Mouse (Mus musculus) lung, postnatal 4 days (tissue): ENCODE measurements around the gene Ccdc157.

Experiments
- DNase-seq, 2 experiments: peaks; one replicate each; pipeline ENCODE4 v3.0.0; 2021

The Ccdc157 gene

DNA sequence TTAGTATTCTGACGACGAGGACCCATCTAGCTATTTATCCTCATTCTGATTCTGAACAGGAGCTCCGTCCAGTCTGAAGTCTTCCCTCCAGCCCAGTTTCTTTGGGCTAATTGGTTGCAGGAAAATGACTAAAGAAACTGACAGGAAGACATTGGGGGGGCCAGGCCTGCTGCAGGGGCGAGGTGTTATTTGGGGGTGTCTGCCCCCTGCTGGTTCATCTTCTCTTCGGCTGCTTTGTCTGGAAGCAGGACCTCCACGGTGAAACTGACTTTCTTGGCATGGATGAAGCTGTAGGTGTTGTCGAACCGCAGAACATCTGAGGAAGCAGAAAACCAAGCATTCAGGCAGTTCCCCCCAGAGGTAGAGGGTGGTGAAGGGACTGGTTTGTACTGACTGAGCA, 62.0 kb downstream of the Ccdc157 start:
- no peak for DNase-seq

DNA sequence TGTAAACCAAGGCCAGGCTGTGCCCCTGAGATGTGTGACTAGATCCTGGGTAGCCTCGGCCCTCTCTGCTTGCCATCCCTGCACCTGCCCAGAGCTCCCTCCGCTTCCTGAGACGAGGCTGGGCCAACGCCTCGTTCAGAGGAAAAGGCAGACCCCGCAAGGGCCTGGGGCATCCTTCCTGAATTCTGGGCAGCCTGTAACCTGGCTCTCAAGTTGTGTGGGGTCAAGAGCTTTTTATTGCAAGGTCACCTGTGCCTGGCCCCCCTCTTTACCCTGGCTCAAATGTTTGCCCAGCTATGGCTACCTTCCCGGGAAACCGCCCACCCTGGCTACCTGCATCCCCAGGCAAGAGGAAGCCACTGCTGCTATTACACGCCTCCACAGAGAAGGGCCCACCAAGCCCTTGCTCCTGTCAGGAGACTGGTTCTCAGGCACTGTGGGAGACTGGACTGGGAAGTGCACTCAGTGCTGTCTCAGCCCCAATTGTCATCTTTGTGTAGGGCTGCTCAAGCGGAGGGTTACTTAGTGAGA, 62.9 kb downstream of the Ccdc157 start:
- DNase-seq, result peak in 1 of 2 experiments; percentile 19

DNA sequence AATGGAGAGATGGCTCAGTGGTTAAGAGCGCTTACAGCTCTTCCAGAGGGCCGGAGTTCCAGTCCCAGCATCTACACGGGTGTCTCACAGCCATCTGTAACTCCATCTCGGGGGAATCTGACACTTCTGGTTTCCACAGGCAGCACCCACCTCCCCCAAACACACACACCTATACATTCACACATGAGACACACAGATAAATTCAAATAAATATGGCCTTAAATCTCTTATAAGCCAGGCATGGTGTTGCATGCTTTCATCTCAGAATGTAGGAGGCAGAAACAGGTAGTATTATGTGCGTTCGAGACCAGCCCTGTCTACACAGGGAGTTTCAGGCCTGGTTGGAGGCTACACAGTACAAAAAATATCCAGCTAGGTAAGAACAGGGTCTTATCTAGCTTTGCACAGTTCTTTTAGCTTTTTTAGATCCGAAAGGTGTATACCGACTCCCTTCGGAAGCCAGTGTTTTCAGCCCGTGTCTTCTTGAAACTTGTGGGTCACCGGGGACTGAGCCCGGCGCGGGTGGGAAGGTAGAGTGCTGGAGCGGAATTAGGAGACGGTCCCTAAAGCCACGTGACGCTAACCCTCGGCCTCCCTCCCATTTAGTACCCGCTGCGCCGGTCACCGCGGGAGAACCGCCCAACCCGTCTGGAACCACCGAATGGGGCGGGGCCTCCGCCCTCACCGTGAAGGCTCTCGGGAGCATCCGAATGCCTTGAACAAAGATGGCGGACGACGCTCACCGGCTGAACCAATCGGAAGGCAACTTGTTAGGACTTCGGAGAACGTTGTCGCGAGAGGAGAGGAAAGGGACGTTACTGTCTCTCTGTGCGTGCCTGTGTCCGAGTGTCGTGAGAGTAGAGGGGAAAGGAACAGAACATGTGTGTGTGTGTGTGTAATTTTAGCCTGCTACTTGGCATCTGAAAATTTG, 63.8 kb downstream of the Ccdc157 start:
- DNase-seq, result peak; percentile 98 to 99

DNA sequence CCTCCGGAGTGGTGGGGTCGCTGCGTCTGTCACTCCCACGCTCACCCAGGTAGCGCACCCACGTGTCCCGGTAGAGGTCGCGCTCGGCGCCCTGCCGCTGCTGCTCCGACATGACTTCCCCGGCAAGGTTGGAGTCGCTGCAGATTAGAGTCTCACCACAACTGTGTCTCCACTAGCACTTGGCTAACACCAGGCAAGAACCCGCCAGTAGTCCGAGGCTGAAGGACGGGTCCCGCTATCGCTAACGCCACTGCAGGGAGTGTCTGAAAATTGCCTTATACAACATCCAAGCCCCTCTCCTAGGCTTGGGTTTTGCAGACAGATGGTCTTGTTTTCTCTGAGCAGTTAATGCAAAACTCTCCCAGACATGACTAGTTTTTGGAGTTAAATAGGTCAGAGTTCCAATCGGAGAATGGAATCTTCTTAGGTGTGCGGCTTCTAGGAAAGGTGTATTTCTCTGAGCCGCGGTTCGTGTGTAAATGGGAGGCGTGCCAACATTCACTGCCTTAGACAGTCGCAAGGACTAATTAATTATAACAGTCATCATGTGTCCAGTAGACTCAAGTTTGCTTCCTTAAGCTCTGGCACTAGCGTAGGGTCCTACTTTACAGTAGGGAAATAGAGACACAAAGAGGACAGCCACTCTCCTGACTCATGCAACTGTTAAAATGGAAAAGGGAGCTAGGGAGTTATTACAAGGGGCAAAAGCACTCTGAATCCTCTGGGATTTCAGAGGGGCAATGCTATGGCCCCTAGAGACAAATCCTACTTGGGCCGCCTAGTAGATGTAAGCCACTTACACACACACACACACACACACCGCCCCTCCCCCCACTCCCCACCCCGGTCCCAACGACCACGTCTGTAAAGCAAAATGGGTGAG, 64.7 kb downstream of the Ccdc157 start, which contains the start of gene Mtfp1:
TSS of gene Mtfp1 (minus strand) at position 275 of the 883 bp plus-strand sequence.
- DNase-seq, result peak; percentile 60 to 63

- peak; percentile 58 to 82 for DNase-seq
Observed at GRCm38 (mm10) chr11:4094378-4095170, 65.5 kb downstream of the Ccdc157 start.

GRCm38 (mm10) chr11:4093459-4094377, 66.4 kb downstream of the Ccdc157 start:
- no peak for DNase-seq
